Mouse (Mus musculus) retina, postnatal 7 days (tissue): ENCODE measurements around the gene Nlrp9b.
"Not testable (repeated sequence)": the region's sequence is repeated elsewhere in the genome, so short reads cannot be mapped to it uniquely, and the experiment has no call there.

Experiments
- DNase-seq: peaks from one replicate; pipeline ENCODE4 v3.0.0-alpha.2; 2012; ENCODE audit warnings: low read depth, low spot score

The Nlrp9b gene

DNA sequence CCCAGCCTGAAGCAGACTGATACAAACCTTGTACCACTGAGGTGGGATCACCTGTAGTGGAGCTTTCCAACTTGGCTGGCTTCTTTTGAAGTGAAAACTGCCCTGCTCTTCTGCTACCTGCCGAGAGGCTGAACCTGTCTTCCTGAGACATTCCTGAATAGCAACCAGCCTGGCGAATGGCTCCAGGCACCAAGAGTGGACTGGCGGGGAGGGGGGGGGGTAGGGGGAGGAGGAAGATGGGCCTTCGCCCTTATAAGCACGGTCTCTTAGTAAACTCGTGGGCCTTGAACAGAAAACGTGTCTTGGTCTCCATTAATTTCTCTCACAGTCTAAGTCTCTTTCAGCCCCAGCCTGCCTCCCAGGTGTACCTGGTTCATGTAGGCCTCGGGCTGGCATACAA, at the start of gene Nlrp9b:
Nlrp9b (plus strand) TSS at position 301 of the 400 bp plus-strand sequence.
- DNase-seq = not testable (repeated sequence)

DNA sequence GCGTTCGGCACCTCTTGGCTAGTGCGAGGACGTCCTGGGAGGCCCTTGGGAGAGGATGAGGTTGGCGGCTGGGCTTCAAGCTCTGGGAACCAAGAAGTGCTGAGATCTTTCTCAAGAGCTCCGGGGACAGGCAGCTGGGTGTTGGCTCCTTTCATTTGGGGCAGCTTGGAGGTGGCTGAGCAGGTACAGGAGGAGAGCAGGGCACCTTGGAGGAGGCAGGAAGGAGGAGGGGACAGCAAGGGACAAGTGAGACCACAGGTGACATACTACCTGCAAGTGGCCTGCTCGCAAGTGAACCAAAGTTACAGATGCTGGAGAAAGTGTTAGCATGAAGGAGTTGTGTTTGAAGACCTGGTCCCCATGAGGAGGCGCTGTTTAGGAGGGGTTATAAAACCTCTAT, 46.6 kb upstream of the Nlrp9b start:
- no peak for DNase-seq

DNA sequence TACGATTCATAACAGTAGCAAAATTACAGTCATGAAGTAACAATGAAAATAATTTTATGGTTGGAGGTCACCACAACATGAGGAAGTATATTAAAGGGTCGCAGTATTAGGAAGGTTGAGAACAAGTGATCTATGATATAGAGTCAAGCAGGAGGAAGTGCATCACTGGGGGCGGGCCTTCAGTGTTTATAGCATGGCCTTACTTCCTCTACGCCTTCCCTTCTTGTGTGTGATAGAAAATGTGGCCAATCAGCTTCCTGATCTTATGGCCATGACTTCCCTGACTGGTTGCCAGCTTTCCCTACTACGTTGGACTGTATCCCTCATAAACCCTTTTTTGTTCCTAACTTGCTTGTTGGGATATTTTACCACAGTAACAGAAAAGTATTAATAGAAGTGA, 46.1 kb upstream of the Nlrp9b start:
- DNase-seq = no peak

DNA sequence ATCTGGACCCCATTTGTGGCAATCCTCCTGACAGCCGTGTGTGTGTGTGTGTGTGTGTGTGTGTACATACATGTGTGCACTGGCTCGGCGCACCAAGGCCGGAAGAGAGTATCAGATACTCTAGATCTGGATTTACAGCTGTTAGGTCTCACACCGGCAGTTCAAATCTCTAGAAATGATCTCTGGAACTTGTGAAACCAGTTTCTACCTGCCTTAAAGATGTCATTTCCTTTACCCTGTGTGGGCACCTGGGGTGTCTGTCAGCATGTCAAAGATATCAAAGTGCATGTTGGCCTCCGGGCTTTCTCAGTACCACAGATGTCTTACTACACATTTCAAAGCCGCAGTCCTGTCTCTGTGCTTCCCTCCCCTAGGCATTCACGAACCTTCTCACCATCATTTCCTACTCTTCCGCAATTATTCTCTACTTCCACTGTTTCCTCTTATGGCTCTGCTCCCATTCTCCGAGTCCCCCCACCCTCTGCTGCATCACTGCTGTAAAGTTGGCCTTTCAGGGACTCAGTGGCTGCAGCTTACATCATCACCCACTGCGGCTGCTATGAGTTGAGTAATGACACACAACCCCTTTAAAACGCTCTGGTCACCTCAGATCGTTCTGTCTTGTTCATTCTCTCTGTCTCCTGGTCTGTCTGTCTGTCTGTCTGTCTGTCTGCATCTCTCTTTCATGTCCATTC, 45.3 kb upstream of the Nlrp9b start:
- DNase-seq = no peak

DNA sequence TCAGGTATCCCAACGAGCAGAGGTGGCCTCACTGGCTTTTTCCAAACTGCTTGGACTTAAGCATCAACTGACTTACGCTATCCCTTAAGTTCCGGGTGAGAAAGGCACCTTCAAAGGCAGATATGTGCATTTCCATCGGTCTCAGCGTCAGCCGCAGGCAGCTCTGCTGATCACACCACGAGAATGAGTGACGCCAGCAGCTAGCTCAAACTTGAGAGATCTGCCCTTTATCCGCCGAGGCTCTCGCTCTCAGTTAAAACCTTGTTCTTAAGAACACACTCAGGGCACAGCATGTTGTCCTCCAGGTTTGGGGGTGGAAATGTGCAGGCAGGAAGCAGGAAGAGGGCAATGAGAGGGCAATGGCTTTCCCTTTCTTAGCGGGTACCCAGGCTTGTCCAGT, 42.3 kb upstream of the Nlrp9b start:
- no peak for DNase-seq

DNA sequence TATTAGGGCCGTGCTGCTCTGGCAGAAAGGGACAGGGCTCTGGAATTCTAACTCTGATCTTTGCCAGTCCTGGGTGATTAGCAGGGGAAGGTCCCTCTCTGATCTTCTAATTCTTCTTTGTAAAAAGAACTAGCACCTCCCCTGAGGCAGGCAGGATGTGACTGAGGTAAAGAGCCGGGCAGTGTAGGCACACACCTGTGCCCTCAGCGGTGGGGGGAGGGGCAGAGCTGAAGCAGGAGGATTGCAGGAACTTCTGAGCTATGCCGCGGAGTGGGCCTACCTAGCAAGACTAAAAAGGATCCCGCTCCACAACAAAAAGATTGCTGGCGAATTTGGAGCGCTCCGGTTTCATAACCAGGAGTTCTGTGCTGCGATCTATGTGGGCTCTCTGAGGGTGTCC, 41.3 kb upstream of the Nlrp9b start:
- DNase-seq = no peak

DNA sequence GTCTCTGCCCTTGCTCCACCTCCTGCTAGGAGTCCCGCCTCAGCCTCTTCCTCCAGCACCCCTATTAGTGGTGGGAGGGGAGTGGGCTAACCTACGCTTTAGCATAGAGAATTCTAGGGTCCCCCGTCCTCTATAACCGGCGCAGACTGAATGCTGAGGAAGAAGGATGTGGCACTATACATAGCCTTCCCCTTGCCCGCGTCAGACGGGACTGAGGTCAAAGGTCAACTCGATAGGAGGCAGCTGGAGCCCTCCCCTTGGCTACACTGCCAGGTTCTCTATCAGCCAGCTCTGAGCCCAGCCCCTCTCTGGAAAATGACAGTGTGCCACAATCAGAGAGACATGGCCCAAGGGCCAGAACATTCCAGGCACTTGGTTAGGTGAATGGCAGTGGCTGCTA, 40.7 kb upstream of the Nlrp9b start, which contains the start of gene Igsf23:
Igsf23 (minus strand) TSS at position 168 of the 400 bp plus-strand sequence.
- DNase-seq = no peak

DNA sequence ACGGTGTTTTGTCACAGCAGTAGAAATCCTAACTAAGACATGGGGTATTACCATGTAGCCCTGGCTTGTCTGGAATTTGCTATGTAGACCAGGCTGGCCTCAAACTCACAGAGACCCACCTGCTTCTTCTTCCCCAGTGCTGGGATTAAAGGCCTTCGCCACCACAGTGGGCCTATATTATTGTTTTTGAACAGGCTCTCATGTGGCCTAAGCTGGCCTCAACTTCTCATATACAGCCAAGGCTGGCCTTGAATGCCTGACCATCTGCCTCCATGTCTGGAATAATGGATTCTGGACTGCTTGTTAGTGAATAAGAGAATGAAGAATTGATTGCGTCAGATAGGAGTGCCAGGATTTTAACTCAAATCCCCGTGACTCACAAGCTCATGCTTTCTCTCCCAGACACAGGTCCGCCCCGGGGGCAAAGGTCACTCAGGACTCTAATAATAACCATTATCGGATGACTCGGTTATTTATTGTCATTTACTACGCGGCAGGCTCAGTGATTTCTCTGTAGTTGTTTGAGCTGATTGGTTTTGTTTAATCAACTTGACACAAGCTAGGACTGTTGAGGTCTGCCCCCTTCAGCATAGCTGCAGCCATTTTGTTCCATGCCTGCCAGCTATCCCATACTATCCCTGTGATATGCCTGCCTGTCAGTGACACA, 38.8 kb upstream of the Nlrp9b start:
- DNase-seq = no peak

DNA sequence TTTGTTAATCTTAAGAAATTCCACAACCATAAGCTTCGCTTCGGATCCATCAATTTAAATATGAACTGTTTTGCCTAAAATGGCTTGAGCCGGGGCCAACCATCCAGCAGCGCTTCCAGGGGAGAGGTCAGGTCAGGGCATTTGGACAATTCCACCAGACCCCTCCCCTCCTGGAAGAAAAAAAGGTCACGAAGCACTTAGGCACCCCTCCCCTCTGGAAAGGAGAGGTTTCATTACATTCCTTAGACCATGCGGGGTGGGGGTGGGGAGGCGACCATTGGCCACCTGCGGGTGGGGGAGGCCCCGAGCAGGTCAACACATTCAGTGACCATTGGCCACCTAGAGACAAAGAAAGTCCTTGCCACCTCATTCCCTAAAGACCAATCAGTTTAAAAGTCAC, 38.2 kb upstream of the Nlrp9b start:
- no peak for DNase-seq

DNA sequence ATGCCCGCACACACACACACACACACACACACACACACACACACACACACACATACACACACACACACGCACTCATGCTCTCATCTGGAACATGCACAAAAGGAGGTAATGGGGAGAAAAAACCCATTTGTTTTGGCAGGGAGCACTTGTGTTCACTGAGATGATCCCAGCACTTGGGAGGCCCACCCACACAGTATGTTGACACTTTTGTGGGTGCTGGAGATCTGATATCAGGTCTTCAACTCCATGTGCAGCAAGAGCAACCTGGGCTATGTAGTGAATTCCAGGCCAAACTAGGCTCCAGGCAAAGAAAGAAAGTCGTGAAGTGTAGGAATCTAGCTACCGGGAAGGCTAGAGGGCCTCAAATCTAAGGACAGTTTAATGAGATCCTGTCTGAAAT, 35.4 kb upstream of the Nlrp9b start:
- no peak for DNase-seq

DNA sequence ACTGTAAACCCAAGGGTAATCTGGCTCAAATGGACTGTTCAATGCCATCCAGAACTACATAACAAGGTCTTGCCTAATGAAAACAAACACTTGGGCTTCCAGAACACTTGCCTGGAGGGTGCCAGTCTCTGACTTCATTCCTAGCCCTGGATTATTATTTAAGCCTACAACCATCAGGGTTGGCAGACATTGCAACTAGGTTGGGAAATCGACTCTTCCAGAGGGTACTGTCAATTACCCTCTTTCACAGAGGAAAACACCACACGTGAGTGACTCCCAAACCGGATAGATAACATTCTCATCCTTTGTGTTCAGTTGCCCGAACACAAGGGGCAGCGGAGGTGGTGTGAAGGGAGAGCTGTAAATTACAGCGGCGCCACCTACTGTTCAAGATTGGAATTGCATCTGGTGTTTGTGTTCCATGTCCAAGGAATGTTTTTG, 34.9 kb upstream of the Nlrp9b start:
- peak; percentile 72 for DNase-seq

DNA sequence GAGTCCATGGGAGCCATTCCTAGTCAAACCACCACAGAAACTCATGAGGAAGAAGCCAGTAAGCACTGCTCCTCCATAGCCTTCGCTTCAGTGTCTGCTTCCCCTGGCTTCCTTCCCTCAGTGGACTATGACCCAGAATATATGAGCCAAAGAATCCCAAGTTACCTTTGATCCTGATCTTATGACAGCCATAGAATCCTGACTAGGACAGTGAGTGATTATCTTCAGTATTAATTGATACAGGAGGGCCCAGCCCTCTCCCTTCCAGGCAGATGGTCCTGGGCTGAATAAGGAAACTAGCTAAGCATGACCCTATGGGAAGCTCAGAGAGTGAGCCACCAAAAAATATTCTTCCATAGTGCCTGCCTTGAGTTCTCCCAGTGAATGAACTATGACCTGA, 28.8 kb upstream of the Nlrp9b start:
- no peak for DNase-seq

DNA sequence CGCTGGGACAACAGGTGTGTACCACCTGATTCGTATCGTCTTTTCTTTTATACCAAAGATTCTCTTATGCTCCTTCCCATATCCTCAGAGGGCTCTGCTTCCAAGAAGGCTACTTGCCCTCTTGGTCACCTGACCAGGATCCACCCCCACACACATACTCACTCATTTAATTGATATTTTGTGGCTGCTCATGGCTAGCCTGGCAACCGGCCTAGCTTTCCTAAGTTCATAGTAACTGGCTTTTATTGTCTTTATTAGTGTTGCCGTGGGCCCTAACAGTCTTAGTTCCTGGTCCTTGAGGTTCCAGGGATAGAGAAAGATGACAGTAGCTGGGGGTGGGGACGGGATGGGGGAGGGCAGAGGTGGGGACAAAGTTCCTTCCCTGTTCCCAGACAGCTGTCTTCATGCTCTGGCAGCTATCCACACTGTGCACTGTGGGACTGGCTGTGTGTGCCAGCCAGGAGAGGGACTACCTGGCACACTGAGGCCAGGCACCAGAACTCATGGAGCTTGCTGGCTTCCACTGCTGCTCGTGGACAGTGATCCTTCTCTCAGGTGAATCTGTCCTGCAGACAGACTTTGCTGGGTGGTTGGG, 26.2 kb upstream of the Nlrp9b start, which contains the start of gene Ceacam20:
Ceacam20 (plus strand) TSS at position 428 of the 595 bp plus-strand sequence.
- DNase-seq = no peak

DNA sequence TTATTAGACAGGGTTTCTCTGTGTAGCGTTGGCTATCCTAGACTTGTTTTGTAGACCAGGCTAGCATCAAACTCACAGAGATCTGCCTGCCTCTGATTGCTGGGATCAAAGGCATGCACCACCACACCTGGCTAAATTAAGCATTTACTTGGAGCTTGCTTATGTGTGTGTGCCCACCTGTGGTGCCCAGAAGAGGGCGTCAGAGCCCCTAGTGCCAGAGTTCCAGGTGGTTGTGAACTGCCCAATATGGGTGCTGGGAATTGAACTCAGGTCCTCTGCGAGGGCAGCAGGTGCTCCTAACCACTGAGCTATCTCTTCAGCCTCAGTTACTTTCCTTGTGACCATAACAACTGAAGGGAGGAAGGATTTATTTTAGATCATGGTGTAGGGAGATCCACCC, 22.2 kb upstream of the Nlrp9b start:
- no peak for DNase-seq

DNA sequence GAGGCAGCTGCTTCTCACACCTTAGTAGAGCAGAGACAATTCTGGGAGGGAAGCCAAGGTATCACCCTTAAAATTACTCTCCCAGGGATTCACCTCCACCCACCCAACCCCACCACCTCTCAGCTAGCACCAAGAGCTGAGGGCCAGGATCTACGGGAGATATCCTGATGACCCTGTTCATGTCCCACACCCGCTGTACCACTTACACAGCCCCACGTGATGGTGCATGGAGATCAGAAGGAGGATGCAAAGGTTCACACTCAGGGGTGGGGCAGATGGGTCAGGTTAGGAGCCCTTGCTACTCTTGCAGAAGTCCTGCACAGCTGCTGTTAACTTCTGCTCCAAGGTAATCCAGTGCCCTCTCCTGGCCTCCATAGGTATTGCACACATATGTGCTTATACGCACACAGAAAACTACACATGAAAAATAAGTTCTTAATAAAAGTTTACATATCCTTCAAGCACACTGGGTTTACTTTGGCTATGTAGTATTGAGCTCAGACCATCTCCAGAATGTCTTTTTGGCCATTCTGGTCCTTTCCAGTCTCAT, 21.6 kb upstream of the Nlrp9b start:
- DNase-seq = no peak

DNA sequence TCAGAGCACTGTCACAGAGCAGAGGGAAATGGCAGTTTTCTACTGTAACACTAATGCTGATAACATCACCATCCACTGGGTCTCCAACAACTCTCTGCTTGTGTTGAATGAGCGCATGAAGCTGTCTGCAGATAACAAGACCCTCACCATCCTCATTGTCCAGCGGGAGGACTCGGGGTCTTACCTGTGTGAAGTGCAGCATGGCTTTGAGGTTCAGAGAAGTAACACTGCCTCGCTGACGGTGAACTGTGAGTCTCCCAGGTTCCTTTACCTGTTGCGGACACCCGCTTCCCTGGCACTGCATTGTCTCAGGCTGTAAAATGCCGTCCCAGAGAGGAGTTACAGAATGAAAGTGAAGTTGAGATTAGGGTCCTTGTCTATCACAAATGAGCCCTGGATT, 21.1 kb upstream of the Nlrp9b start:
- DNase-seq = no peak

DNA sequence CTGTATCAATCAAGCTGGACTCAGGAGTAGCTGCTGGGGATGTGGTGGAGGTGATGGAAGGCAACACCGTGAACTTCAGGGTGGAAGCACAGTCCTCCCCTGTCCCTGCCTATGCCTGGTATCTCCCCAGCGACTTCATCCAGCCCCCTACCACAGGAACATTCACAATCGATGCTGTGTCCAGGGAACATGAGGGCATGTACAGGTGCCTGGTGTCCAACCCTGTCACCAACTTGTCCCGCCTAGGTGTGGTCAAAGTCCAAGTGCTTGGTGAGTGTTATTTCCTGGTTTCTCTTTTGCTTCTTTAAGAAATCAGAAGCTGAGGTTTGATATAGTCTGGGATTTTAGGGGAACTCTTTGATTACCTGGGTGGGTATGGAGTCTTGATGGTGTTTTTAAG, 19.7 kb upstream of the Nlrp9b start:
- DNase-seq = no peak

DNA sequence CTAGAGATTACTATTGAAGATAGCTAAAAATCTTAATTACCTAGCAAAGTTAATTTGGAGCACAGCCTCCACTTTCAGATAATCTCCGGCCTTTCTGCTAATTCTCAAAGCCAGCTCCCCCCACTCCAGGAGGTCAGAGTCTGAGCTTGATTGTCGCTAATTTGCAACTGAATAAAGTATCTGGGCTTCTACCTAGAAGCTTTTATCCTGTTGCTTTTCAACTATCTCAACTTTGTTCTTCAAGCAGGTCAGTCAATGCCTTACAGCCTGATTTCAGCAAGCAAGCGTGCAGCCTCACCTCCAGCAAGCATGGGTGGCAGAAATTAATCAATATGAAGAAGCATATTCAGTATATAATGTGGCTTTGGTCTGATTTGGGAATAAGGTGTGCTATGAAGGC, 5.5 kb downstream of the Nlrp9b start:
- DNase-seq = not testable (repeated sequence)

DNA sequence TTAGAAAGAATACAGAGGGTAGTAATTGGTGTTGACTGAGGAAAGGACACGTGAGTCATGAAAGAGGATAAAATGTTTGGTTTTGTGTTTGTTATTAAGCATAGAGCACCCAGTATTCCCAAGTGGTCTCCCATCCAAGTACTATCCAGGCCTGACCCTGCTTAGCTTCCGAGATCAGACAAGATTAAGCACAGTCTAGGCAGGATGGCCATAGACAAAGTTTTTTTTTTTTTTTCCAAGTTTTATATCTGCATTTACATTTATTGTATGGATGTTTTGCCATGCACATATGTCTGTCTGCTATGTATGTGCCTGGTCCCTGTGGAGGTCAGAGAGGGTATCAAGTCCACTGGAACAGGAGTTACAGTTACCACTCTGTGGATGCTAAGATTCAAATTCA, 18.7 kb downstream of the Nlrp9b start:
- DNase-seq = no peak

DNA sequence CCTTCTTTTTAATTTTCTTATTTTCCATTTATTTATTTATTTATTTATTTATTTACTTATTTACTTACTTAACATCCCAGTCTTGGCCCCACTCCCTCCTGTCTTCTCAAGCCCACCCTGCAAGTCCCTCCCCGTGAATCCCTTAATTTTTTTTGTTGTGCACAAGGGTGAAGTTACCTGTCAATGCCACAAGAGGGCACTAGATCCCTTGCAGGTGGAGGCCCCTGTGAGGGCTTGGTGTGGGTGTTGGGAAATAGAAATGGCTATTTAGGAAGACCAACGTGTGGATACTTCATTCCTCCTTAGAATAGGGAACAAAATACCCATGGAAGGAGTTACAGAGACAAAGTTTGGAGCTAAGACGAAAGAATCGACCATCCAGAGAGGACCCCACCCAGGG, 72.8 kb downstream of the Nlrp9b start:
- DNase-seq = not testable (repeated sequence)

DNA sequence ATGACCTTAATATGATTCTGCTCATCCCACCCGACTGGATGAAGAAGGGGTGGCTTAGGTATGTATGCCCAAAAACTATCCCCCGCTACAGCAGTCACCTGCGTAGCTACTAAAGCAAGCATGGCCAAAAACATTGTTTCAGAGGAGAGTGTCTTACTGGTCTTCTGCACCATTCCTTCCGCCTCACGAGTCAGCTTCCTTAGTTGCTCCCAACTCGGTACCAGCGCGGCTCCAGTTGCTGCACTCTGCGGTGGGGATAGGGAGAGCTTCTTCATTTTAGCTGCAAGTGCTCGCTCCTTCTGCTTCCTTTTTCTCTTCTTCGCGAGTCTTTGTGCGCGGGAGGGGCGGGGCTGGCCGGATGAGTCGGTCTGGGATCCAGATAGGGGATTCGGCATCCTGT, 86.9 kb downstream of the Nlrp9b start:
- not testable (repeated sequence) for DNase-seq

DNA sequence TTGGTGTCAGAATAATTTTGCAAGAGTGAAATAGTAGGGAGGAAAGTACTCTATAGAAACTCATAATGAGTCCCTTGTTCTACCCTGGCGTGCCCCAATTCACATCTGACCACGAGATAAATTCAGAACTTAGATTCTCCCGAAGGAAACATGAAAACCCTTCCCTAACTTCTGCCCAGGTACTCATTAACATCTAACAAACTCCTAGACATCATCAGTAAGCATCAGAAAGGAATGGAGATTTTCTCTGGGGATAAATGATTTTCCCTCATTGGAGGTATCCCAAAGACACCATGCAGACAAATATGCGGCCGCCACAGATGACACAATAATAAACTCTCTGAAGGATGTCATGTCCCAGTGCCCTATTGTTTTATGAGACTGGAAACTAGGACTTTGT, 108.1 kb downstream of the Nlrp9b start, which contains the start of gene Vmn1r91:
Vmn1r91 (plus strand) TSS at position 301 of the 400 bp plus-strand sequence.
- not testable (repeated sequence) for DNase-seq
